Mouse (Mus musculus): Measurements from ENCODE around the gene Mum1. TPM values are rescaled to one million over a fixed set of nuclear protein-coding genes. Genes with fewer than 3 reads are reported as not detected.
A peak's percentile ranks its signal among the peaks of the same experiment; 100 is the strongest.

Gene Mum1
- polyA plus RNA-seq (2012; ENCODE audit: insufficient read depth, insufficient read length, missing spikeins): 27.2 and 36.2 TPM in 2 replicates

DNA sequence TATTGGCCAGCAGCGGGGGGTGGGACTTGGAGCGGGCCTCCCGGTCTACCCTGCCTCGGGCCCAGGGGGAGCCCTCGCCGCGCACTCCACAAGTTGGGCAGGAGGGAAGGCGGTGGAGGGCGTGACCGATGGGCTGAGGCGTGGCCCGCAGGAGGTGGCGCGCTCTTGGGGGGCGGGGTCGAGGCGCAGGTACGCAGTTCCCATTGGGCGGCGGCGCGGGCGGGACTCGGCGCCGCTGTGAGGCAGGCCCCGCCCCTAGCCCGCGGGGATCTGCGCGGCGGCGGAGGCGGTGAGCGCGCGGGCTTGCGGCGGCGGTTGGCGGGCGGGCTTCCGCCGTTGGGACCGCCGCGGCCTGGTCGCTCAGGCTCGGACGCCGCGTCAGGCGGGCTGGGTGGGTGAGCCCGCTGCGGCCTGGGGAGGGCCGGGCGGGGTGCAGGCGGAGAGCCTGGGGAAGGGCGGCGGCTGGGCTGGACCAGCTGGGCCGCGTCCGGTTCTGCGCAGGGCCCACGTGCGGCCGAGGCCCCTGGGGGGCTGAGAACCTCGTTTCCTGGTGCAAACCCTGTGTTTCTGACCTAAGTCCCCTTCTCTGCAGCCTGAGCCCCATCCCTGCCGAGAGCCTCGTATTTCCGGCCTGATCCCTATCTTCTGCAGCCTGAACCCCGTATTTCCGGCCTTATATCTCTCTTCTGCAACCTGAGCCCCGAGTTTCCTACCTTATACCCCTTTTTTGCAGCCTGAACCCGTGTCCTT, at the start of gene Mum1:
Mum1 (plus strand) TSS at position 19 of the 750 bp plus-strand sequence.
- Histone ChIP-seq H3K4me3 (ENCODE audit: insufficient read depth, low read length) (peak within 1 kb of the TSS; percentile 82), H3K4me1 (ENCODE audit: control insufficient read depth, insufficient read depth, low read length) (peaks cover 29% of the 10 kb centered on the region), H3K27ac (ENCODE audit: insufficient read depth, low read depth, low read length) (peak within 1 kb of the TSS; percentile 39)
- no peak for TF ChIP-seq POLR2A (IDR thresholded peaks at IDR 0.05; ENCODE audit: borderline replicate concordance, low read depth, low read length)
- TF ChIP-seq CTCF (IDR thresholded peaks at IDR 0.05; ENCODE audit: low read depth, low read length): no peak

- Histone ChIP-seq H3K4me1 (ENCODE audit: control insufficient read depth, insufficient read depth, low read length) (peaks cover 11% of the 10 kb centered on the region), H3K4me3 (ENCODE audit: insufficient read depth, low read length) (no peak overlapping the region), H3K27ac (ENCODE audit: insufficient read depth, low read depth, low read length) (no peak overlapping the region)
- TF ChIP-seq CTCF (IDR thresholded peaks at IDR 0.05; ENCODE audit: low read depth, low read length) (no peak), POLR2A (IDR thresholded peaks at IDR 0.05; ENCODE audit: borderline replicate concordance, low read depth, low read length) (no peak)
Observed at GRCm38 (mm10) chr10:80177441-80178279, 48.6 kb upstream of the Mum1 start.

GRCm38 (mm10) chr10:80179068-80180051, 46.9 kb upstream of the Mum1 start, which contains the start of gene Efna2:
Efna2 (plus strand) TSS chr10:80179482.
- Histone ChIP-seq H3K4me1 (ENCODE audit: control insufficient read depth, insufficient read depth, low read length) (peaks cover 2% of the 10 kb centered on the region), H3K4me3 (ENCODE audit: insufficient read depth, low read length) (peak within 1 kb of the TSS; percentile 59), H3K27ac (ENCODE audit: insufficient read depth, low read depth, low read length) (no peak within 1 kb of the TSS)
- no peak for TF ChIP-seq CTCF (IDR thresholded peaks at IDR 0.05; ENCODE audit: low read depth, low read length)
- TF ChIP-seq POLR2A (IDR thresholded peaks at IDR 0.05; ENCODE audit: borderline replicate concordance, low read depth, low read length): no peak

DNA sequence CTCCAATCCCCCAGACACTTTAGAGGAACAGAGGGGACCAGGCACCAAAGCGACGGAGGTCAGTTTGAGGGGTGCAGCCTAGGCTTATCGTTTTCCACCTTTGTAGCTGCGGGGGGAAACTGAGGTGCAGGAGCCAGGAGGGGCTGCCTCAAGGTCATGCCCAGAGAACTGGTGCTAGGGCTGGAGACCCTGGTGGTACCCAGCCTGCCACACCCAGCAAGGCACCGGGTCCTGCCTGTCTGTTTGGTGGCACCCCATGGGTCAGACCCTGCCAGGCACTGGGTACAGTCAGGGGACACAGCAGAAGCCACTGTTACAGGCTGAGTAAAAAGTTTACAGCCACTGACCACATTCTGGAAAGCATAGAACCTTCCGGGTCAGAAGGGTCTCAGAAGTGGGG, 45.9 kb upstream of the Mum1 start:
- TF ChIP-seq CTCF (IDR thresholded peaks at IDR 0.05; ENCODE audit: low read depth, low read length): no peak
- no peak for TF ChIP-seq POLR2A (IDR thresholded peaks at IDR 0.05; ENCODE audit: borderline replicate concordance, low read depth, low read length)
- Histone ChIP-seq H3K4me1 (ENCODE audit: control insufficient read depth, insufficient read depth, low read length) (no peaks in the 10 kb centered on the region), H3K27ac (ENCODE audit: insufficient read depth, low read depth, low read length) (no peak overlapping the region), H3K4me3 (ENCODE audit: insufficient read depth, low read length) (no peak overlapping the region)

- no peak for TF ChIP-seq CTCF (IDR thresholded peaks at IDR 0.05; ENCODE audit: low read depth, low read length)
- no peak for TF ChIP-seq POLR2A (IDR thresholded peaks at IDR 0.05; ENCODE audit: borderline replicate concordance, low read depth, low read length)
- Histone ChIP-seq H3K4me3 (ENCODE audit: insufficient read depth, low read length) (no peak overlapping the region), H3K27ac (ENCODE audit: insufficient read depth, low read depth, low read length) (no peak overlapping the region), H3K4me1 (ENCODE audit: control insufficient read depth, insufficient read depth, low read length) (no peaks in the 10 kb centered on the region)
Observed at GRCm38 (mm10) chr10:80180823-80181222, 45.4 kb upstream of the Mum1 start.

DNA sequence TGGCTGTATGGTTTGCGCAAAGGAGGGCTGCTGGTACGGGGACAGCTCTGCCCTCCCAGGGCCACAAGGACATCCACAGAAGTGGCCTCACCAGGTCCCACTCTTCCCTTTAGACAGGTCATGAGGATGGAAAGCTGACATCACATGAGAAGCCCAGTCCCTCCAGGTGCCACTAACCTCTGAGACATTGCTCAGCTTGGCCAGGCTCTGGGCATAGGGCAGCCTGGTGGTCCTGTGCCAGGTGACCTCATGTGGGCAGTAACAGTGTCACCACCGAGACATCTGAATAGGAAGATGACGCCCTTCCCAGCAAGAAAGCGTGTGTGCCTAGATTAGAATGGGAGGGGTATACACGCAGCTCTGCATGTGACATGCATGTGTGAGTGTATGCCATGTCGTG, 43.7 kb upstream of the Mum1 start:
- no peak overlapping the region for H3K27ac ChIP-seq (ENCODE audit: insufficient read depth, low read depth, low read length)
- H3K4me1 ChIP-seq (ENCODE audit: control insufficient read depth, insufficient read depth, low read length): no peaks in the 10 kb centered on the region
- no peak overlapping the region for H3K4me3 ChIP-seq (ENCODE audit: insufficient read depth, low read length)
- TF ChIP-seq CTCF (IDR thresholded peaks at IDR 0.05; ENCODE audit: low read depth, low read length): no peak
- no peak for TF ChIP-seq POLR2A (IDR thresholded peaks at IDR 0.05; ENCODE audit: borderline replicate concordance, low read depth, low read length)

DNA sequence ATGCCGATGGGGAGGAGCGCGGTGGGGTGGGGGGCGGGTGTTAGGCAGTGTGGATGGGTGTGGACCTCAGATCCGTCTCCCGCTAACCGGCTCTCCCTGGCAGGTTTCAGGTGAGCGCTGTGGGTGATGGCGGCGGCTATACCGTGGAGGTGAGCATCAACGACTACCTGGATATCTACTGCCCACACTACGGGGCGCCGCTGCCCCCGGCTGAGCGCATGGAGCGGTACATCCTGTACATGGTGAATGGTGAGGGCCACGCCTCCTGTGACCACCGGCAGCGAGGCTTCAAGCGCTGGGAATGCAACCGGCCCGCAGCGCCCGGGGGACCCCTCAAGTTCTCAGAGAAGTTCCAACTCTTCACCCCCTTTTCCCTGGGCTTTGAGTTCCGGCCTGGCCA, 39.6 kb upstream of the Mum1 start:
- TF ChIP-seq POLR2A (IDR thresholded peaks at IDR 0.05; ENCODE audit: borderline replicate concordance, low read depth, low read length) (no peak), CTCF (IDR thresholded peaks at IDR 0.05; ENCODE audit: low read depth, low read length) (no peak)
- Histone ChIP-seq H3K4me3 (ENCODE audit: insufficient read depth, low read length) (no peak overlapping the region), H3K27ac (ENCODE audit: insufficient read depth, low read depth, low read length) (no peak overlapping the region), H3K4me1 (ENCODE audit: control insufficient read depth, insufficient read depth, low read length) (no peaks in the 10 kb centered on the region; the same call in 1 of the 2 replicates)

- no peak overlapping the region for H3K4me3 ChIP-seq (ENCODE audit: insufficient read depth, low read length)
- H3K4me1 ChIP-seq (ENCODE audit: control insufficient read depth, insufficient read depth, low read length): no peaks in the 10 kb centered on the region; the same call in 1 of the 2 replicates
- TF ChIP-seq CTCF (IDR thresholded peaks at IDR 0.05; ENCODE audit: low read depth, low read length) (no peak), POLR2A (IDR thresholded peaks at IDR 0.05; ENCODE audit: borderline replicate concordance, low read depth, low read length) (no peak)
- no peak overlapping the region for H3K27ac ChIP-seq (ENCODE audit: insufficient read depth, low read depth, low read length)
Observed at GRCm38 (mm10) chr10:80187739-80188138, 38.5 kb upstream of the Mum1 start.

DNA sequence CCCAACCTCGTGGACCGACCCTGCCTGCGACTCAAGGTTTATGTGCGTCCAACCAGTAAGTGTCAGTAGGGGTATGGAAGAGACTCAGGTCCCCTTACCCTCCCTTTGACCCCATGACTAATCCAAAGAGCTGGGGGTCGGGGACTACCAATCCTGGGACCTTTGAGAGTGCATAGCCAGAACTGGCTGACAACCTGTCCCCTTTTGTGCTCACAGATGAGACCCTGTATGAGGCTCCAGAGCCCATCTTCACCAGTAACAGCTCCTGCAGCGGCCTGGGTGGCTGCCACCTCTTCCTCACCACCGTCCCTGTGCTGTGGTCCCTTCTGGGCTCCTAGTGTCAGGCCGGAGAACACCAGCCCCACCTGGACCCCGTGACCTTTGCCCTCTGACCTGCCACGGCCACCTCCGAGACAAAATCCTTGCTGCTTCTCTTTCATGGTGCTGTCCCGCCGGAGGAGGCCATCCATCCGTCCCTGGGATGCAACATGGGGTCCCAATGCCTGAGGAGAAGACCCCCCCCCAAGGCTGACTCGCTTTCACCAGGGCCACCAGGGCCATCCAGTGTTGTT, 37.7 kb upstream of the Mum1 start:
- TF ChIP-seq POLR2A (IDR thresholded peaks at IDR 0.05; ENCODE audit: borderline replicate concordance, low read depth, low read length): no peak
- TF ChIP-seq CTCF (IDR thresholded peaks at IDR 0.05; ENCODE audit: low read depth, low read length): no peak
- H3K4me1 ChIP-seq (ENCODE audit: control insufficient read depth, insufficient read depth, low read length): no peaks in the 10 kb centered on the region; the same call in 1 of the 2 replicates
- H3K4me3 ChIP-seq (ENCODE audit: insufficient read depth, low read length): no peak overlapping the region
- H3K27ac ChIP-seq (ENCODE audit: insufficient read depth, low read depth, low read length): no peak overlapping the region
